12 mouse cellular contexts compared by ENCODE assay signal in the genomic region with DNA sequence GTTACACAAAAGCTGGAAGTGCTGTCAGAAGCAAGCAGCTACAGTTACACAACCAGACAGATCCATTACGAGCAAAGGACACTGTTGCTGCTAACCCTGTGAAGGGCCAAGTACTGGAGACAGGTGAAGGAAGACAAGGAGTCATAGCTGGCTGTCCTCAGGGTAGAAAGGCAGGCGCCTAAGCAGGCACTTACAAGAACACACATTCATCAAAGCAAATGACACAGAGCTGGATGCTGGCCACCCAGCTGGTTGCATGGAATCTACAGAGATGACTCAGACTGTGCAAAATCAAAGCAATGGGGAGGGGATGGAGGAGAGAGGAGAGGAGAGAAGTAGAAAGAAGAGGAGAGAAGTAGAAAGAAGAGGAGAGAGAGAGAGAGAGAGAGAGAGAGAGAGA.
A peak's percentile ranks its signal among the peaks of the same experiment; 100 is the strongest.
DNase-seq lines count a peak whose midpoint lies in the region; ATAC-seq and TF ChIP-seq lines count a peak whose summit lies in the region.
"Had no signal": no experiment of that assay in that cellular context is flagged by ENCODE, and none has a peak within 500 bp of the region (broad histone marks: within the 10 kb centered on the region; RNA-seq: fewer than 3 reads in every experiment).

No protein-coding gene starts in this region.

- WGBS in limb, embryonic 14.5 days, result 82% methylated on average over 2 of the region's 2 CpGs
- 76% methylated on average over 2 of the region's 2 CpGs for WGBS in limb, embryonic 10.5 days
- 83% methylated on average over 2 of the region's 2 CpGs for WGBS in midbrain, embryonic 11.5 days
- WGBS in midbrain, embryonic 10.5 days, result 88% methylated on average over 2 of the region's 2 CpGs

- no peak overlapping the region for H3K9ac ChIP-seq in limb, embryonic 14.5 days (ENCODE audit: low read depth, low read length, severe bottlenecking)
- H3K9ac ChIP-seq in midbrain, embryonic 11.5 days (ENCODE audit: low read length), result no peak overlapping the region
- H3K9ac ChIP-seq: lung, embryonic 15.5 days; neural tube, embryonic 13.5 days had no signal

- no peak overlapping the region for H3K27ac ChIP-seq in limb, embryonic 14.5 days (replicated peaks; ENCODE audit: low read depth, low read length)
- H3K27ac ChIP-seq in limb, embryonic 10.5 days, result no peak overlapping the region
- no peak overlapping the region for H3K27ac ChIP-seq in midbrain, embryonic 11.5 days (ENCODE audit: low read depth, low read length)
- no peak overlapping the region for H3K27ac ChIP-seq in midbrain, embryonic 10.5 days (replicated peaks)
- H3K27ac ChIP-seq: lung, embryonic 15.5 days; neural tube, embryonic 13.5 days had no signal

- no peak for ATAC-seq in limb, embryonic 14.5 days (ENCODE audit: low FRiP score, low read depth)
- ATAC-seq in midbrain, embryonic 11.5 days (ENCODE audit: low FRiP score), result no peak

- 0 out of 2 replicates have a peak, but pooled peaks cover 2% of the 10 kb centered on the region for H3K4me1 ChIP-seq in limb, embryonic 14.5 days (ENCODE audit: control insufficient read depth, insufficient read depth, low read length)
- H3K4me1 ChIP-seq in limb, embryonic 10.5 days, result peaks cover 4% of the 10 kb centered on the region
- H3K4me1 ChIP-seq in midbrain, embryonic 11.5 days (ENCODE audit: control insufficient read depth, insufficient read depth, low read length), result no peaks in the 10 kb centered on the region
- H3K4me1 ChIP-seq in midbrain, embryonic 10.5 days, result no peaks in the 10 kb centered on the region
- H3K4me1 ChIP-seq: lung, embryonic 15.5 days; neural tube, embryonic 13.5 days had no signal

- intact Hi-C loops in heart, postnatal 10 days (cut with DNase I), result no loop called here

- H3K36me3 ChIP-seq in limb, embryonic 14.5 days (ENCODE audit: control insufficient read depth, insufficient read depth, low read length), result no peaks in the 10 kb centered on the region
- H3K36me3 ChIP-seq in limb, embryonic 10.5 days, result no peaks in the 10 kb centered on the region
- H3K36me3 ChIP-seq in midbrain, embryonic 11.5 days (ENCODE audit: control insufficient read depth, insufficient read depth, low read length), result no peaks in the 10 kb centered on the region
- no peaks in the 10 kb centered on the region for H3K36me3 ChIP-seq in midbrain, embryonic 10.5 days
- H3K36me3 ChIP-seq: lung, embryonic 15.5 days; neural tube, embryonic 13.5 days had no signal

- no peaks in the 10 kb centered on the region for H3K9me3 ChIP-seq in limb, embryonic 14.5 days (ENCODE audit: control insufficient read depth, low read length)
- H3K9me3 ChIP-seq in limb, embryonic 10.5 days (replicated peaks), result no peaks in the 10 kb centered on the region
- no peaks in the 10 kb centered on the region for H3K9me3 ChIP-seq in midbrain, embryonic 11.5 days (ENCODE audit: control insufficient read depth, low read length)
- H3K9me3 ChIP-seq in midbrain, embryonic 10.5 days (replicated peaks), result no peaks in the 10 kb centered on the region
- H3K9me3 ChIP-seq: lung, embryonic 15.5 days; neural tube, embryonic 13.5 days had no signal

- DNase-seq in limb, embryonic 14.5 days (ENCODE audit: low spot score), result peak; percentile 35
- no peak for DNase-seq in limb, embryonic 10.5 days (ENCODE audit: low spot score)
- peak; percentile 86 for DNase-seq in adrenal gland, postnatal 14 days
- DNase-seq in heart, postnatal 10 days, result peak; percentile 25 to 42
- peak; percentile 10 for DNase-seq in ovary, postnatal 36 days (ENCODE audit: low spot score)
- no peak for DNase-seq in midbrain, embryonic 11.5 days (ENCODE audit: low spot score, missing footprints)
- DNase-seq in midbrain, embryonic 10.5 days (ENCODE audit: low spot score), result no peak
- no peak for DNase-seq in cerebellum, postnatal 36 days
- DNase-seq: cerebellum, adult 8-10 months; kidney, adult 11 months had no signal

- no peaks in the 10 kb centered on the region for H3K27me3 ChIP-seq in limb, embryonic 14.5 days (ENCODE audit: control insufficient read depth, insufficient read depth, low read length)
- H3K27me3 ChIP-seq in limb, embryonic 10.5 days (ENCODE audit: low read depth, poor library complexity, severe bottlenecking), result no peaks in the 10 kb centered on the region
- H3K27me3 ChIP-seq in midbrain, embryonic 11.5 days (ENCODE audit: control insufficient read depth, insufficient read depth, low read length), result no peaks in the 10 kb centered on the region
- H3K27me3 ChIP-seq in midbrain, embryonic 10.5 days (ENCODE audit: low read depth, poor library complexity, severe bottlenecking), result no peaks in the 10 kb centered on the region
- H3K27me3 ChIP-seq: lung, embryonic 15.5 days; neural tube, embryonic 13.5 days had no signal

- no peak for TF ChIP-seq POLR2A in limb, embryonic 14.5 days (IDR thresholded peaks at IDR 0.05; ENCODE audit: borderline replicate concordance, extremely low read depth, insufficient read depth, insufficient read length)

- H3K4me2 ChIP-seq in limb, embryonic 14.5 days (replicated peaks; ENCODE audit: low read depth, low read length, severe bottlenecking), result no peak overlapping the region
- no peak overlapping the region for H3K4me2 ChIP-seq in midbrain, embryonic 11.5 days
- H3K4me2 ChIP-seq: lung, embryonic 15.5 days; neural tube, embryonic 13.5 days had no signal

- H3K4me3 ChIP-seq in limb, embryonic 14.5 days (replicated peaks; ENCODE audit: low read length), result no peak overlapping the region
- H3K4me3 ChIP-seq in limb, embryonic 10.5 days, result no peak overlapping the region
- H3K4me3 ChIP-seq in midbrain, embryonic 11.5 days (ENCODE audit: low read depth, low read length), result no peak overlapping the region
- H3K4me3 ChIP-seq in midbrain, embryonic 10.5 days, result no peak overlapping the region
- H3K4me3 ChIP-seq: lung, embryonic 15.5 days; neural tube, embryonic 13.5 days had no signal

Comparison
In these comparisons a context has a peak if more than half of its experiments do, and no peak if none do; other contexts are left out.
1. DNase-seq: peak in limb, embryonic 14.5 days (single experiment), adrenal gland, postnatal 14 days (single experiment), heart, postnatal 10 days (2 of 2) and ovary, postnatal 36 days (single experiment); none in limb, embryonic 10.5 days (single experiment), midbrain, embryonic 11.5 days (single experiment), midbrain, embryonic 10.5 days (single experiment) and cerebellum, postnatal 36 days (0 of 2).